Mouse (Mus musculus) midbrain, embryonic 11.5 days (tissue): Measurements from ENCODE around the gene Tcf15. TPM values are rescaled to one million over a fixed set of nuclear protein-coding genes. Genes with fewer than 3 reads are reported as not detected.

Source experiments
- ATAC-seq: fragments of 200-750 bp; cut with Nextera tagmentation; 2 replicates; pipeline ENCODE4 v1.8.0; 2017; ENCODE audit warnings: moderate TSS enrichment, moderate library complexity; ENCODE audit not compliant: low FRiP score
- DNase-seq: peaks from one replicate; pipeline ENCODE4 v3.0.0; 2015; ENCODE audit warnings: low spot score; ENCODE audit errors: missing footprints
- H3K27ac ChIP-seq: fragments of 300-500 bp; sonication (generic); 2 replicates; pipeline ENCODE4 v1.5.1; 2014; ENCODE audit warnings: low read depth, low read length
- H3K27me3 ChIP-seq: fragments of 300-500 bp; sonication (generic); 2 replicates; pipeline ENCODE4 v1.6.1; 2014; ENCODE audit warnings: mild to moderate bottlenecking, low read length, moderate library complexity, mixed read lengths; ENCODE audit not compliant: control insufficient read depth, insufficient read depth
- H3K36me3 ChIP-seq: fragments of 300-500 bp; sonication (generic); 2 replicates; pipeline ENCODE4 v1.6.1; 2014; ENCODE audit warnings: mild to moderate bottlenecking, low read length, moderate library complexity, mixed read lengths; ENCODE audit not compliant: control insufficient read depth, insufficient read depth
- H3K4me1 ChIP-seq: fragments of 300-500 bp; sonication (generic); 2 replicates; pipeline ENCODE4 v1.6.1; 2014; ENCODE audit warnings: low read length; ENCODE audit not compliant: control insufficient read depth, insufficient read depth
- H3K4me2 ChIP-seq: fragments of 300-500 bp; sonication (generic); 2 replicates; pipeline ENCODE4 v1.6.1; 2014; ENCODE audit warnings: mild to moderate bottlenecking, moderate library complexity
- H3K4me3 ChIP-seq: fragments of 300-500 bp; sonication (generic); 2 replicates; pipeline ENCODE4 v1.5.1; 2014; ENCODE audit warnings: low read depth, low read length
- H3K9ac ChIP-seq: fragments of 300-500 bp; sonication (generic); 2 replicates; pipeline ENCODE4 v1.6.1; 2014; ENCODE audit warnings: low read length
- H3K9me3 ChIP-seq: fragments of 300-500 bp; sonication (generic); 2 replicates; pipeline ENCODE4 v1.6.1; 2016; ENCODE audit warnings: low read length; ENCODE audit not compliant: control insufficient read depth
- WGBS: fragments of 180-500 bp; shearing (Covaris S2); extraction: QIAGEN DNeasy Blood & Tissue Kit; methylation state at CpG from one replicate; pipeline ENCODE4 v1.1.7; 2014; 5-methylcytosine and 5-hydroxymethylcytosine counted together
- polyA plus RNA-seq: library from polyadenylated mRNA; unstranded; fragments of >200 nt; fragmentation: Nextera tagmentation; extraction: Ambion mirVana; gene quantifications from 2 replicates; pipeline ENCODE4 v1.2.1, GENCODE M21; 2014

Tcf15 gene
- 2.8 and 3.2 TPM in 2 replicates for polyA plus RNA-seq

GRCm38 (mm10) chr2:152143279-152144157 lies at the start of gene Tcf15:
Tcf15 (plus strand) TSS chr2:152143561.
- Histone ChIP-seq H3K4me3 (peak within 1 kb of the TSS; percentile 41), H3K4me2 (peak within 1 kb of the TSS; percentile 68), H3K36me3 (no peaks in the 10 kb centered on the region), H3K4me1 (peaks cover 16% of the 10 kb centered on the region), H3K9me3 (no peaks in the 10 kb centered on the region), H3K27me3 (peaks cover 54% of the 10 kb centered on the region), H3K27ac (no peak within 1 kb of the TSS), H3K9ac (peak within 1 kb of the TSS; percentile 40)
- DNase-seq (peak; percentile 96), ATAC-seq (peak; percentile 73)
- under 1% methylated on average over 114 of the region's 118 CpGs for WGBS

GRCm38 (mm10) chr2:152094856-152095545 lies 48.4 kb upstream of the Tcf15 start:
- DNase-seq, result no peak
- ATAC-seq, result peak; percentile 33
- H3K4me3 ChIP-seq, result no peak overlapping the region
- H3K9ac ChIP-seq, result peak overlapping the region; percentile 27; the same call in 1 of the 2 replicates
- WGBS, result 3% methylated on average over 29 of the region's 29 CpGs
- H3K27ac ChIP-seq, result peak overlapping the region; percentile 41; the same call in 1 of the 2 replicates
- peaks cover 36% of the 10 kb centered on the region for H3K27me3 ChIP-seq
- peak overlapping the region; percentile 23 for H3K4me2 ChIP-seq
- H3K4me1 ChIP-seq, result peaks cover 21% of the 10 kb centered on the region
- no peaks in the 10 kb centered on the region for H3K36me3 ChIP-seq
- no peaks in the 10 kb centered on the region for H3K9me3 ChIP-seq

- 80% methylated on average over 2 of the region's 2 CpGs for WGBS
- no peak overlapping the region for H3K4me2 ChIP-seq
- no peaks in the 10 kb centered on the region for H3K9me3 ChIP-seq
- peaks cover 21% of the 10 kb centered on the region for H3K4me1 ChIP-seq
- no peak overlapping the region for H3K4me3 ChIP-seq
- no peak for DNase-seq
- H3K36me3 ChIP-seq, result no peaks in the 10 kb centered on the region
- ATAC-seq, result no peak
- no peak overlapping the region for H3K9ac ChIP-seq
- peaks cover 36% of the 10 kb centered on the region for H3K27me3 ChIP-seq
- no peak overlapping the region for H3K27ac ChIP-seq
Measured at GRCm38 (mm10) chr2:152096922-152097321, 46.4 kb upstream of the Tcf15 start.

GRCm38 (mm10) chr2:152097916-152098315 lies 45.4 kb upstream of the Tcf15 start:
- H3K27ac ChIP-seq, result no peak overlapping the region
- no peak overlapping the region for H3K9ac ChIP-seq
- peaks cover 17% of the 10 kb centered on the region for H3K4me1 ChIP-seq
- no peak overlapping the region for H3K4me2 ChIP-seq
- no peaks in the 10 kb centered on the region for H3K9me3 ChIP-seq
- H3K36me3 ChIP-seq, result no peaks in the 10 kb centered on the region
- peaks cover 28% of the 10 kb centered on the region for H3K27me3 ChIP-seq
- H3K4me3 ChIP-seq, result no peak overlapping the region
- DNase-seq (no peak), ATAC-seq (no peak)
- WGBS, result 77% methylated on average over 11 of the region's 11 CpGs

GRCm38 (mm10) chr2:152099538-152099937 lies 43.8 kb upstream of the Tcf15 start:
- H3K9me3 ChIP-seq, result no peaks in the 10 kb centered on the region
- H3K9ac ChIP-seq, result no peak overlapping the region
- no peaks in the 10 kb centered on the region for H3K36me3 ChIP-seq
- no peak overlapping the region for H3K27ac ChIP-seq
- WGBS, result 73% methylated on average over 3 of the region's 3 CpGs
- H3K27me3 ChIP-seq, result peaks cover 12% of the 10 kb centered on the region
- H3K4me1 ChIP-seq, result peaks cover 9% of the 10 kb centered on the region
- ATAC-seq (no peak), DNase-seq (no peak)
- H3K4me2 ChIP-seq, result no peak overlapping the region
- no peak overlapping the region for H3K4me3 ChIP-seq

- 83% methylated on average over 13 of the region's 13 CpGs for WGBS
- Histone ChIP-seq H3K4me1 (peaks cover 6% of the 10 kb centered on the region; the same call in 1 of the 2 replicates), H3K4me3 (no peak overlapping the region), H3K36me3 (no peaks in the 10 kb centered on the region), H3K9me3 (no peaks in the 10 kb centered on the region), H3K9ac (no peak overlapping the region), H3K27ac (no peak overlapping the region), H3K27me3 (no peaks in the 10 kb centered on the region), H3K4me2 (no peak overlapping the region)
- DNase-seq, result no peak
- ATAC-seq, result no peak
Measured at GRCm38 (mm10) chr2:152101761-152102160, 41.6 kb upstream of the Tcf15 start.

GRCm38 (mm10) chr2:152102369-152102768 lies 41.0 kb upstream of the Tcf15 start:
- ATAC-seq, result no peak
- WGBS, result 71% methylated on average over 6 of the region's 6 CpGs
- H3K27ac ChIP-seq, result no peak overlapping the region
- H3K9ac ChIP-seq, result no peak overlapping the region
- no peak overlapping the region for H3K4me3 ChIP-seq
- no peaks in the 10 kb centered on the region for H3K9me3 ChIP-seq
- DNase-seq, result no peak
- H3K27me3 ChIP-seq, result no peaks in the 10 kb centered on the region
- peaks cover 6% of the 10 kb centered on the region; the same call in 1 of the 2 replicates for H3K4me1 ChIP-seq
- no peak overlapping the region for H3K4me2 ChIP-seq
- no peaks in the 10 kb centered on the region; the same call in 1 of the 2 replicates for H3K36me3 ChIP-seq

GRCm38 (mm10) chr2:152104711-152105317 lies 38.5 kb upstream of the Tcf15 start:
- no peak for DNase-seq
- peak; percentile 7 for ATAC-seq
- Histone ChIP-seq H3K27me3 (no peaks in the 10 kb centered on the region), H3K4me3 (peak overlapping the region; percentile 59), H3K9me3 (no peaks in the 10 kb centered on the region), H3K4me1 (peaks cover 6% of the 10 kb centered on the region; the same call in 1 of the 2 replicates), H3K27ac (no peak overlapping the region), H3K4me2 (peak overlapping the region; percentile 80), H3K36me3 (no peaks in the 10 kb centered on the region; the same call in 1 of the 2 replicates), H3K9ac (peak overlapping the region; percentile 84)
- whole genome bisulfite sequencing, result 25% methylated on average over 17 of the region's 17 CpGs
